Mouse (Mus musculus) heart, postnatal 0 days (tissue): Measurements from ENCODE around the gene Hspa4.

ENCODE experiments used
- CTCF ChIP-seq: IDR thresholded peaks from 2 replicates; pipeline ENCODE4 v1.5.1; 2016; ENCODE audit warnings: antibody characterized with exemption, control low read depth, low read depth
- EP300 ChIP-seq: IDR thresholded peaks from 2 replicates; pipeline ENCODE4 v1.6.1; 2016; ENCODE audit warnings: antibody characterized with exemption, low read depth

- TF ChIP-seq CTCF (peak; percentile 74), EP300 (no peak)
These were observed 45.3 kb downstream of the Hspa4 start for GRCm38 (mm10) chr11:53254926-53255325.
